Comparison of ENCODE assay signal across 24 mouse cellular contexts in the genomic region with DNA sequence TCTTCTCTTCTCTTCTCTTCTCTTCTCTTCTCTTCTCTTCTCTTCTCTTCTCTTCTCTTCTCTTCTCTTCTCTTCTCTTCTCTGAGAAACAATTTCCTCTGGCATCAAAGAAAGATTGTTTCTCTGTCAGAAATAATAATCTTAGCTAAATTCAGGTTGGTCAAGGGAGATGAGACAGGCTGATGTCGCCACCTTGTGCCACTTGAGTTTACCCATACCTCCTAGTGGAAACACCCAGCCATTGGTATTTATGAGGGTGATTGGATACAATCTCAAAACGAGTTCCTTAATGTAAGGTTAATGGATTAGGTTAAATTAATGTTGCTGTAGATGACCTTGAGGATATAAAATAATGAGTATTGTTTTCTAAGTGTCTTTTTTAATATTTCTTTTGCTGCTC.
DNase-seq lines count a peak whose midpoint lies in the region; ATAC-seq and TF ChIP-seq lines count a peak whose summit lies in the region.
"Had no signal": no experiment of that assay in that cellular context is flagged by ENCODE, and none has a peak within 500 bp of the region (broad histone marks: within the 10 kb centered on the region; RNA-seq: fewer than 3 reads in every experiment).

No protein-coding gene starts in this region.

- TF ChIP-seq RAD21 in MEL (IDR thresholded peaks at IDR 0.05; ENCODE audit: low read depth, low read length), result peak; percentile 47

- H3K36me3 ChIP-seq in embryonic facial prominence, embryonic 14.5 days (ENCODE audit: control insufficient read depth, insufficient read depth, low read length), result no peaks in the 10 kb centered on the region
- H3K36me3 ChIP-seq in embryonic facial prominence, embryonic 10.5 days (replicated peaks), result no peaks in the 10 kb centered on the region
- H3K36me3 ChIP-seq in MEL (ENCODE audit: control insufficient read depth in 1 of 2, insufficient read depth in 2 of 2, low read length in 2 of 2), result no peaks in the 10 kb centered on the region
- H3K36me3 ChIP-seq: embryonic facial prominence, embryonic 13.5 days; forebrain, embryonic 15.5 days; hindbrain, embryonic 13.5 days; midbrain, embryonic 12.5 days had no signal

- H3K4me3 ChIP-seq in embryonic facial prominence, embryonic 14.5 days (ENCODE audit: low read depth, low read length), result no peak overlapping the region
- H3K4me3 ChIP-seq in embryonic facial prominence, embryonic 10.5 days, result no peak overlapping the region
- no peak overlapping the region for H3K4me3 ChIP-seq in MEL (ENCODE audit: control insufficient read depth in 1 of 2, insufficient read depth in 1 of 2, low read depth in 2 of 2, low read length in 2 of 2)
- H3K4me3 ChIP-seq: embryonic facial prominence, embryonic 13.5 days; forebrain, embryonic 15.5 days; hindbrain, embryonic 13.5 days; midbrain, embryonic 12.5 days had no signal

- peak; percentile 1 for DNase-seq in embryonic facial prominence, embryonic 14.5 days (ENCODE audit: low spot score)
- DNase-seq in embryonic facial prominence, embryonic 10.5 days (ENCODE audit: low spot score), result no peak
- DNase-seq in 3T3-L1 (ENCODE audit: low read depth, low spot score) (peak; percentile 61), MEL (ENCODE audit: low read depth, low spot score) (peak; percentile 12)
- DNase-seq in urinary bladder, postnatal 4 days (ENCODE audit: low spot score in 2 of 2), result no peak
- no peak for DNase-seq in left cerebral cortex, postnatal 4 days
- DNase-seq in lung, adult 18-20 months, result no peak
- DNase-seq: adrenal gland, adult 8-10 months; cerebellum, adult 9-10 months; gastrocnemius, postnatal 10 days; heart, adult 11 months; kidney, adult 18-20 months; kidney, postnatal 4 days; liver, postnatal 0 days; lung, postnatal 10 days; right cerebral cortex, postnatal 14 days; thymus, postnatal 4 days had no signal

- no peaks in the 10 kb centered on the region for H3K79me2 ChIP-seq in MEL (ENCODE audit: control insufficient read depth, insufficient read depth, low read length, poor library complexity)

- TF ChIP-seq POLR2A in MEL (IDR thresholded peaks at IDR 0.05; ENCODE audit: control insufficient read depth in 1 of 2, insufficient read depth in 1 of 2, low read depth in 1 of 2, low read length in 2 of 2, poor library complexity in 1 of 2), result no peak

- TF ChIP-seq CTCF in MEL (IDR thresholded peaks at IDR 0.05 in 2 of 3, conservative IDR thresholded peaks at IDR 0.05 in 1 of 3; ENCODE audit: control insufficient read depth in 1 of 3, insufficient read depth in 1 of 3, low read depth in 2 of 3, low read length in 3 of 3, poor library complexity in 1 of 3, severe bottlenecking in 1 of 3), result peak in 2 of 3 experiments; percentile 31 to 37; a peak in 4 of 6 replicates

- WGBS in embryonic facial prominence, embryonic 14.5 days, result 49% methylated on average over 2 of the region's 2 CpGs
- WGBS in embryonic facial prominence, embryonic 10.5 days, result 60% methylated on average over 2 of the region's 2 CpGs

- no peaks in the 10 kb centered on the region for H3K9me3 ChIP-seq in embryonic facial prominence, embryonic 14.5 days (ENCODE audit: control insufficient read depth, low read length)
- H3K9me3 ChIP-seq in embryonic facial prominence, embryonic 10.5 days, result no peaks in the 10 kb centered on the region
- no peaks in the 10 kb centered on the region for H3K9me3 ChIP-seq in MEL (replicated peaks; ENCODE audit: insufficient read depth, low read length)
- H3K9me3 ChIP-seq: embryonic facial prominence, embryonic 13.5 days; forebrain, embryonic 15.5 days; hindbrain, embryonic 13.5 days; midbrain, embryonic 12.5 days had no signal

- no peaks in the 10 kb centered on the region for H3K4me1 ChIP-seq in embryonic facial prominence, embryonic 14.5 days (ENCODE audit: control insufficient read depth, insufficient read depth, low read length)
- H3K4me1 ChIP-seq in embryonic facial prominence, embryonic 10.5 days, result no peaks in the 10 kb centered on the region
- H3K4me1 ChIP-seq in MEL (ENCODE audit: control insufficient read depth in 1 of 2, insufficient read depth in 2 of 2, low read length in 2 of 2), result no peaks in the 10 kb centered on the region
- H3K4me1 ChIP-seq: embryonic facial prominence, embryonic 13.5 days; forebrain, embryonic 15.5 days; hindbrain, embryonic 13.5 days; midbrain, embryonic 12.5 days had no signal

- H3K27me3 ChIP-seq in embryonic facial prominence, embryonic 14.5 days (replicated peaks; ENCODE audit: control insufficient read depth, insufficient read depth, low read length), result no peaks in the 10 kb centered on the region
- H3K27me3 ChIP-seq in embryonic facial prominence, embryonic 10.5 days (replicated peaks; ENCODE audit: low read depth, poor library complexity, severe bottlenecking), result no peaks in the 10 kb centered on the region
- H3K27me3 ChIP-seq in MEL (ENCODE audit: control insufficient read depth in 1 of 2, insufficient read depth in 2 of 2, low read length in 2 of 2), result no peaks in the 10 kb centered on the region
- H3K27me3 ChIP-seq: embryonic facial prominence, embryonic 13.5 days; forebrain, embryonic 15.5 days; hindbrain, embryonic 13.5 days; midbrain, embryonic 12.5 days had no signal

- H3K27ac ChIP-seq in embryonic facial prominence, embryonic 14.5 days (replicated peaks; ENCODE audit: low read depth, low read length), result no peak overlapping the region
- H3K27ac ChIP-seq in embryonic facial prominence, embryonic 10.5 days (replicated peaks), result no peak overlapping the region
- no peak overlapping the region for H3K27ac ChIP-seq in MEL (ENCODE audit: control insufficient read depth, low read depth, low read length)
- H3K27ac ChIP-seq: embryonic facial prominence, embryonic 13.5 days; forebrain, embryonic 15.5 days; hindbrain, embryonic 13.5 days; midbrain, embryonic 12.5 days had no signal

- ATAC-seq in embryonic facial prominence, embryonic 14.5 days (ENCODE audit: low read depth), result no peak
- peak; percentile 65; the same call in 1 of the 2 replicates for ATAC-seq in common myeloid progenitor, adult 5-6 weeks (replicated peaks; ENCODE audit: low read depth, poor library complexity, severe bottlenecking)
- ATAC-seq: forebrain, embryonic 15.5 days; inflammation-experienced regulatory T-cells, adult 6 months; liver, postnatal 0 days had no signal

- no peak overlapping the region for H3K9ac ChIP-seq in embryonic facial prominence, embryonic 14.5 days (ENCODE audit: low read depth, low read length)
- no peak overlapping the region for H3K9ac ChIP-seq in MEL (ENCODE audit: control insufficient read depth, low read depth, low read length, poor library complexity, severe bottlenecking)
- H3K9ac ChIP-seq: embryonic facial prominence, embryonic 13.5 days; forebrain, embryonic 15.5 days; hindbrain, embryonic 13.5 days; liver, postnatal 0 days; midbrain, embryonic 12.5 days had no signal

- intact Hi-C loops in left cerebral cortex, postnatal 4 days (cut with DNase I), result no loop called here

- no peak for TF ChIP-seq EP300 in MEL (IDR thresholded peaks at IDR 0.05; ENCODE audit: low read depth in 1 of 2, low read length in 2 of 2)

- H3K4me2 ChIP-seq in embryonic facial prominence, embryonic 14.5 days (ENCODE audit: low read depth, low read length), result no peak overlapping the region
- H3K4me2 ChIP-seq: embryonic facial prominence, embryonic 13.5 days; forebrain, embryonic 15.5 days; hindbrain, embryonic 13.5 days; liver, embryonic 11.5 days; midbrain, embryonic 12.5 days had no signal

TF ChIP-seq in MEL, 35 proteins besides CTCF, POLR2A, EP300 and RAD21:
- peak; percentile 49 for TF ChIP-seq SMC3 (IDR thresholded peaks at IDR 0.05; ENCODE audit: low read depth, low read length)
- TF ChIP-seq CHD2 (IDR thresholded peaks at IDR 0.05; ENCODE audit: low read length), result no peak

Comparison
In these comparisons a context has a peak if more than half of its experiments do, and no peak if none do; other contexts are left out.
1. DNase-seq: peak in embryonic facial prominence, embryonic 14.5 days (single experiment), 3T3-L1 (single experiment) and MEL (single experiment); none in embryonic facial prominence, embryonic 10.5 days (single experiment), urinary bladder, postnatal 4 days (0 of 2), left cerebral cortex, postnatal 4 days (single experiment) and lung, adult 18-20 months (0 of 2).